Mouse (Mus musculus): ENCODE results near the gene Trim9.

Gene Trim9

GRCm38 (mm10) chr12:70347202-70347841 lies at the start of gene Trim9:
Gene Trim9, minus strand, starts transcription at chr12:70347614.
- peak; percentile 39 for DNase-seq (ENCODE audit: low spot score)

- DNase-seq (ENCODE audit: low spot score) = no peak
Observed at GRCm38 (mm10) chr12:70395061-70395460, 47.6 kb upstream of the Trim9 start.

- DNase-seq (ENCODE audit: low spot score) = no peak
Observed at GRCm38 (mm10) chr12:70391236-70391635, 43.8 kb upstream of the Trim9 start.

GRCm38 (mm10) chr12:70374976-70375375 lies 27.6 kb upstream of the Trim9 start:
- DNase-seq (ENCODE audit: low spot score) = no peak

- no peak for DNase-seq (ENCODE audit: low spot score)
Observed at GRCm38 (mm10) chr12:70372874-70373273, 25.5 kb upstream of the Trim9 start.

GRCm38 (mm10) chr12:70369348-70369747 lies 21.9 kb upstream of the Trim9 start:
- no peak for DNase-seq (ENCODE audit: low spot score)

- no peak for DNase-seq (ENCODE audit: low spot score)
Observed at GRCm38 (mm10) chr12:70368820-70369219, 21.4 kb upstream of the Trim9 start.

- no peak for DNase-seq (ENCODE audit: low spot score)
Observed at GRCm38 (mm10) chr12:70367326-70368248, 20.2 kb upstream of the Trim9 start.

- no peak for DNase-seq (ENCODE audit: low spot score)
Observed at GRCm38 (mm10) chr12:70363016-70363415, 15.6 kb upstream of the Trim9 start.

- no peak for DNase-seq (ENCODE audit: low spot score)
Observed at GRCm38 (mm10) chr12:70360276-70360675, 12.9 kb upstream of the Trim9 start.

- DNase-seq (ENCODE audit: low spot score) = no peak
Observed at GRCm38 (mm10) chr12:70359443-70359842, 12.0 kb upstream of the Trim9 start.

GRCm38 (mm10) chr12:70354926-70355325 lies 7.5 kb upstream of the Trim9 start:
- DNase-seq (ENCODE audit: low spot score) = no peak

- DNase-seq (ENCODE audit: low spot score) = no peak
Observed at GRCm38 (mm10) chr12:70350490-70350889, 3.1 kb upstream of the Trim9 start.

GRCm38 (mm10) chr12:70349788-70350187 lies 2.4 kb upstream of the Trim9 start:
- DNase-seq (ENCODE audit: low spot score) = no peak

- no peak for DNase-seq (ENCODE audit: low spot score)
Observed at GRCm38 (mm10) chr12:70348026-70348425, 612 bp upstream of the Trim9 start.

GRCm38 (mm10) chr12:70346139-70347026 lies 1.0 kb downstream of the Trim9 start:
- DNase-seq (ENCODE audit: low spot score) = no peak

- DNase-seq (ENCODE audit: low spot score) = no peak
Observed at GRCm38 (mm10) chr12:70345531-70346138, 1.8 kb downstream of the Trim9 start.

- no peak for DNase-seq (ENCODE audit: low spot score)
Observed at GRCm38 (mm10) chr12:70335176-70335575, 12.2 kb downstream of the Trim9 start.

- DNase-seq (ENCODE audit: low spot score) = no peak
Observed at GRCm38 (mm10) chr12:70333253-70333805, 14.1 kb downstream of the Trim9 start.

- DNase-seq (ENCODE audit: low spot score) = no peak
Observed at GRCm38 (mm10) chr12:70329059-70329458, 18.4 kb downstream of the Trim9 start.

- DNase-seq (ENCODE audit: low spot score) = no peak
Observed at GRCm38 (mm10) chr12:70326956-70327355, 20.5 kb downstream of the Trim9 start.

Measured in spleen, adult 12 weeks (tissue).